Mouse (Mus musculus) large intestine, adult 2 months (tissue): ENCODE data around the gene Krtap19-5. TPM values are rescaled to one million over a fixed set of nuclear protein-coding genes. Genes with fewer than 3 reads are reported as not detected.

ENCODE experiments used
- DNase-seq: peaks from one replicate; pipeline ENCODE4 v3.0.0-alpha.2; 2012; ENCODE audit warnings: low read depth, low spot score
- WGBS: fragments of 180-500 bp; shearing (Covaris S2); methylation state at CpG from one replicate; pipeline ENCODE4 v1.1.7; 2018; 5-methylcytosine and 5-hydroxymethylcytosine counted together
- polyA plus RNA-seq: library from polyadenylated mRNA; depleted of rRNA; stranded (reverse); fragments of >200 nt; gene quantifications from 2 replicates; pipeline ENCODE4 v1.2.3, GENCODE M21; 2012; rRNA removed

Gene Krtap19-5
- not detected in 2 replicates for polyA plus RNA-seq

- no peak for DNase-seq
- 88% methylated on average over 6 of the region's 6 CpGs for whole genome bisulfite sequencing
Observed at GRCm38 (mm10) chr16:88896357-88896756, at the start of gene Krtap19-5. Gene Krtap19-5 (minus strand): TSS chr16:88896457.

GRCm38 (mm10) chr16:88941106-88941505 is 44.8 kb upstream of the Krtap19-5 start:
- 82% methylated on average over 6 of the region's 6 CpGs for WGBS
- DNase-seq: no peak

- DNase-seq: no peak
- 64% methylated on average over 7 of the region's 7 CpGs for WGBS
Observed at GRCm38 (mm10) chr16:88938252-88938651, 42.0 kb upstream of the Krtap19-5 start.

GRCm38 (mm10) chr16:88932165-88932564 is 35.9 kb upstream of the Krtap19-5 start, which contains the start of gene Krtap19-9b:
Gene Krtap19-9b (minus strand): TSS chr16:88932265.
- WGBS: 65% methylated on average over 3 of the region's 3 CpGs

GRCm38 (mm10) chr16:88886870-88887269 is 9.4 kb downstream of the Krtap19-5 start:
- no peak for DNase-seq
- WGBS: 76% methylated on average over 6 of the region's 6 CpGs

More at GRCm38 (mm10) chr16:88932165-88932564, 35.9 kb upstream of the Krtap19-5 start, which contains the start of gene Krtap19-9b:
- DNase-seq: no peak

- DNase-seq: no peak
- 89% methylated on average over 5 of the region's 5 CpGs for WGBS
Observed at GRCm38 (mm10) chr16:88884989-88885388, 11.3 kb downstream of the Krtap19-5 start, which contains the start of gene Krtap19-4. Gene Krtap19-4 (minus strand): TSS chr16:88885089.

- WGBS: 66% methylated on average over 2 of the region's 2 CpGs
- DNase-seq: no peak
Observed at GRCm38 (mm10) chr16:88877938-88878337, 18.3 kb downstream of the Krtap19-5 start, which contains the start of gene Krtap19-3. Gene Krtap19-3 (minus strand): TSS chr16:88878038.

GRCm38 (mm10) chr16:88874169-88874568 is 22.1 kb downstream of the Krtap19-5 start, which contains the start of gene Krtap19-2:
Gene Krtap19-2 (minus strand): TSS chr16:88874269.
- DNase-seq: no peak
- 91% methylated on average over 3 of the region's 3 CpGs for WGBS

GRCm38 (mm10) chr16:88869311-88869710 is 26.9 kb downstream of the Krtap19-5 start, which contains the start of gene Krtap19-1:
Gene Krtap19-1 (minus strand): TSS chr16:88869411.
- DNase-seq: no peak

GRCm38 (mm10) chr16:88864887-88865407 is 31.3 kb downstream of the Krtap19-5 start:
- DNase-seq: no peak
- 45% methylated on average over 4 of the region's 4 CpGs for WGBS

More at GRCm38 (mm10) chr16:88869311-88869710, 26.9 kb downstream of the Krtap19-5 start, which contains the start of gene Krtap19-1:
- 88% methylated on average over 6 of the region's 6 CpGs for WGBS

- WGBS: 15% methylated on average over 5 of the region's 5 CpGs
- no peak for DNase-seq
Observed at GRCm38 (mm10) chr16:88851450-88851849, 44.8 kb downstream of the Krtap19-5 start.

- no peak for DNase-seq
- WGBS: 83% methylated on average over 4 of the region's 4 CpGs
Observed at GRCm38 (mm10) chr16:88848558-88848957, 47.7 kb downstream of the Krtap19-5 start.

- DNase-seq: no peak
- 51% methylated on average over 1 of the region's 1 CpGs for WGBS
Observed at GRCm38 (mm10) chr16:88847363-88847762, 48.9 kb downstream of the Krtap19-5 start.

Other genes with a start within 250 kb of the Krtap19-5 start
- gene Krtap26-1, start 248.7 kb downstream of the Krtap19-5 start, polyA plus RNA-seq: not detected in 2 replicates
- gene Krtap27-1, start 224.8 kb downstream of the Krtap19-5 start, polyA plus RNA-seq: not detected in 2 replicates
- not detected in 2 replicates for gene 2310061N02Rik, start 188.5 kb downstream of the Krtap19-5 start, polyA plus RNA-seq
- not detected in 2 replicates for gene Krtap13-1, start 167.6 kb downstream of the Krtap19-5 start, polyA plus RNA-seq
- not detected in 2 replicates for gene Krtap13, start 144.8 kb downstream of the Krtap19-5 start, polyA plus RNA-seq
- not detected in 2 replicates for gene 2310034C09Rik, start 137.6 kb downstream of the Krtap19-5 start, polyA plus RNA-seq
- not detected in 2 replicates for gene 2310057N15Rik, start 122.3 kb downstream of the Krtap19-5 start, polyA plus RNA-seq
- gene Gm5965, start 118.6 kb downstream of the Krtap19-5 start, polyA plus RNA-seq: not detected in 2 replicates
- gene Gm20741, start 84.2 kb downstream of the Krtap19-5 start, polyA plus RNA-seq: not detected in 2 replicates
- gene Krtap15, start 76.2 kb downstream of the Krtap19-5 start, polyA plus RNA-seq: not detected in 2 replicates
- not detected in 2 replicates for gene Krtap14, start 70.3 kb downstream of the Krtap19-5 start, polyA plus RNA-seq
- not detected in 2 replicates for gene Krtap19-1, start 27.0 kb downstream of the Krtap19-5 start, polyA plus RNA-seq
- not detected in 2 replicates for gene Krtap19-2, start 22.2 kb downstream of the Krtap19-5 start, polyA plus RNA-seq
- not detected in 2 replicates for gene Krtap19-3, start 18.4 kb downstream of the Krtap19-5 start, polyA plus RNA-seq
- gene Krtap19-4, start 11.4 kb downstream of the Krtap19-5 start, polyA plus RNA-seq: not detected in 2 replicates
- not detected in 2 replicates for gene Krtap19-9b, start 35.8 kb upstream of the Krtap19-5 start, polyA plus RNA-seq
- not detected in 2 replicates for gene Krtap16-3, start 66.4 kb upstream of the Krtap19-5 start, polyA plus RNA-seq
- not detected in 2 replicates for gene Krtap22-2, start 114.3 kb upstream of the Krtap19-5 start, polyA plus RNA-seq
- gene Gm10229, start 118.8 kb upstream of the Krtap19-5 start, polyA plus RNA-seq: not detected in 2 replicates
- gene Krtap6-1, start 135.2 kb upstream of the Krtap19-5 start, polyA plus RNA-seq: not detected in 2 replicates
- not detected in 2 replicates for gene Gm10228, start 145.0 kb upstream of the Krtap19-5 start, polyA plus RNA-seq
- not detected in 2 replicates for gene Krtap6-5, start 151.4 kb upstream of the Krtap19-5 start, polyA plus RNA-seq
- gene 1110025L11Rik, start 167.5 kb upstream of the Krtap19-5 start, polyA plus RNA-seq: not detected in 2 replicates
- gene Krtap6-3, start 187.6 kb upstream of the Krtap19-5 start, polyA plus RNA-seq: not detected in 2 replicates
- gene Gm6358, start 244.4 kb upstream of the Krtap19-5 start, polyA plus RNA-seq: not detected in 2 replicates